23 mouse cellular contexts compared by ENCODE assay signal in the genomic region with DNA sequence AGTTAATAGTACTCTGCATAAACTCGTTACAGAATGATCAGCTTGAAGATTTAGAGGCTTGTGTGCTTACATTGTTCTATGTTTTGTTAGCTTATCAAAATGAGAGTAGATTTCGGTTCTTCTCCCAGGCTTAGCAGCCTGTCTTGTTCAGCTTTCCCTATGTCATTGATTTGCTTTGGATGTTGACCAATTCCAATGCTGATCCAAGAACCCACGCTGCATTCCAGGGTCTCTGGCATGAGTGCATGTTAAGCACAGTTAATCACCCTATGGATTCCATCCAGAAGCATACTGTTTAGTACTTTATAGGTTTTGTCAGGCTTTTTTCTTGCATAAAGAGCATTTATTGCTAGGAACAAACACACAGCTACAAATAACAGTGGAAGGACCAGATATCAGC.
"Had no signal": no experiment of that assay in that cellular context is flagged by ENCODE, and none has a peak within 500 bp of the region (broad histone marks: within the 10 kb centered on the region; RNA-seq: fewer than 3 reads in every experiment).

No protein-coding gene starts in this region.

- H3K36me3 ChIP-seq: limb, embryonic 10.5 days; limb, embryonic 13.5 days; liver, embryonic 12.5 days; liver, embryonic 15.5 days; lung, embryonic 15.5 days; midbrain, embryonic 10.5 days; neural tube, embryonic 12.5 days; neural tube, embryonic 15.5 days had no signal

- H3K9me3 ChIP-seq: limb, embryonic 10.5 days; liver, embryonic 12.5 days; liver, embryonic 15.5 days; lung, embryonic 15.5 days; megakaryocyte, embryonic 14.5 days; neural tube, embryonic 12.5 days; neural tube, embryonic 15.5 days had no signal

- H3K4me2 ChIP-seq: limb, embryonic 13.5 days; liver, embryonic 12.5 days; liver, embryonic 15.5 days; lung, embryonic 15.5 days; neural tube, embryonic 12.5 days; neural tube, embryonic 15.5 days had no signal

- H3K9ac ChIP-seq: limb, embryonic 13.5 days; liver, embryonic 12.5 days; liver, embryonic 15.5 days; lung, embryonic 15.5 days; neural tube, embryonic 12.5 days; neural tube, embryonic 15.5 days had no signal

- ATAC-seq: liver, embryonic 12.5 days had no signal

- H3K27me3 ChIP-seq: limb, embryonic 13.5 days; liver, embryonic 12.5 days; liver, embryonic 15.5 days; lung, embryonic 15.5 days; megakaryocyte, embryonic 14.5 days; neural tube, embryonic 12.5 days; neural tube, embryonic 15.5 days had no signal

- H3K27ac ChIP-seq: layer of hippocampus, adult 2 months; limb, embryonic 10.5 days; limb, embryonic 13.5 days; liver, embryonic 12.5 days; liver, embryonic 15.5 days; lung, embryonic 15.5 days; midbrain, embryonic 10.5 days; neural tube, embryonic 12.5 days; neural tube, embryonic 15.5 days; stomach, postnatal 0 days had no signal

- DNase-seq: kidney, adult 8-10 months; kidney, postnatal 25 days; layer of hippocampus, adult 9-11 months; liver; lung, adult 18-20 months; lung, postnatal 10 days; lung, postnatal 36 days; midbrain, embryonic 14.5 days; right cerebral cortex, adult 18-20 months; right cerebral cortex, postnatal 14 days; right cerebral cortex, postnatal 4 days; thymus, postnatal 25 days had no signal

- H3K4me3 ChIP-seq: layer of hippocampus, adult 2 months; limb, embryonic 10.5 days; limb, embryonic 13.5 days; liver, embryonic 12.5 days; liver, embryonic 15.5 days; lung, embryonic 15.5 days; megakaryocyte, embryonic 14.5 days; midbrain, embryonic 10.5 days; neural tube, embryonic 12.5 days; neural tube, embryonic 15.5 days had no signal

- H3K4me1 ChIP-seq: limb, embryonic 10.5 days; limb, embryonic 13.5 days; liver, embryonic 12.5 days; liver, embryonic 15.5 days; lung, embryonic 15.5 days; megakaryocyte, embryonic 14.5 days; midbrain, embryonic 10.5 days; neural tube, embryonic 12.5 days; neural tube, embryonic 15.5 days had no signal
